Mouse (Mus musculus) neural tube, embryonic 10.5 days (tissue): ENCODE measurements around the gene Tex35.

ENCODE experiments used
- DNase-seq: peaks from one replicate; pipeline ENCODE4 v3.0.0-alpha.2; 2017; ENCODE audit warnings: low spot score; ENCODE audit errors: extremely low spot score

The Tex35 gene

GRCm38 (mm10) chr1:157055288-157055831 is 53.1 kb downstream of the Tex35 start:
- no peak for DNase-seq

- DNase-seq, result no peak
Observed at GRCm38 (mm10) chr1:157054659-157055058, 53.8 kb downstream of the Tex35 start.

GRCm38 (mm10) chr1:157049886-157050285 is 58.6 kb downstream of the Tex35 start:
- DNase-seq, result no peak
